Mouse (Mus musculus) limb, embryonic 13.5 days (tissue): Measurements from ENCODE around the gene Hist1h2ab. TPM values are rescaled to one million over a fixed set of nuclear protein-coding genes. Genes with fewer than 3 reads are reported as not detected.
"Not testable (repeated sequence)": the region's sequence is repeated elsewhere in the genome, so short reads cannot be mapped to it uniquely, and the experiment has no call there.

ENCODE experiments used
- ATAC-seq: fragments of 200-750 bp; cut with Nextera tagmentation; 2 replicates; pipeline ENCODE4 v1.8.0; 2017; ENCODE audit warnings: low read depth, moderate number of reproducible peaks, moderate TSS enrichment; ENCODE audit not compliant: low FRiP score
- H3K27ac ChIP-seq: fragments of 300-500 bp; sonication (generic); 2 replicates; pipeline ENCODE4 v1.5.1; 2015; ENCODE audit warnings: inconsistent platforms, mild to moderate bottlenecking, moderate library complexity
- H3K27me3 ChIP-seq: fragments of 300-500 bp; sonication (generic); 2 replicates; pipeline ENCODE4 v1.6.1; 2015; ENCODE audit warnings: mild to moderate bottlenecking, inconsistent platforms
- H3K36me3 ChIP-seq: fragments of 300-500 bp; sonication (generic); 2 replicates; pipeline ENCODE4 v1.6.1; 2015; ENCODE audit warnings: inconsistent platforms, mild to moderate bottlenecking, moderate library complexity
- H3K4me1 ChIP-seq: fragments of 300-500 bp; sonication (generic); 2 replicates; pipeline ENCODE4 v1.6.1; 2015; ENCODE audit warnings: inconsistent platforms
- H3K4me2 ChIP-seq: fragments of 300-500 bp; sonication (generic); replicated peaks from 2 replicates; pipeline ENCODE4 v1.6.1; 2015; ENCODE audit warnings: inconsistent platforms, mild to moderate bottlenecking, moderate library complexity
- H3K4me3 ChIP-seq: fragments of 300-500 bp; sonication (generic); 2 replicates; pipeline ENCODE4 v1.5.1; 2015; ENCODE audit warnings: moderate library complexity, mild to moderate bottlenecking, inconsistent platforms
- H3K9ac ChIP-seq: fragments of 300-500 bp; sonication (generic); 2 replicates; pipeline ENCODE4 v1.6.1; 2015; ENCODE audit warnings: mild to moderate bottlenecking, inconsistent platforms
- H3K9me3 ChIP-seq: fragments of 300-500 bp; sonication (generic); 2 replicates; pipeline ENCODE4 v1.6.1; 2016; ENCODE audit warnings: inconsistent platforms
- WGBS: fragments of 180-500 bp; shearing (Covaris S2); methylation state at CpG from one replicate; pipeline ENCODE4 v1.1.7; 2015; 5-methylcytosine and 5-hydroxymethylcytosine counted together
- polyA plus RNA-seq: library from polyadenylated mRNA; unstranded; fragments of >200 nt; fragmentation: Nextera tagmentation; extraction: Ambion mirVana; gene quantifications from 2 replicates; pipeline ENCODE4 v1.2.1, GENCODE M21; 2015

Gene Hist1h2ab
- 47.8 and 56.8 TPM in 2 replicates for polyA plus RNA-seq

DNA sequence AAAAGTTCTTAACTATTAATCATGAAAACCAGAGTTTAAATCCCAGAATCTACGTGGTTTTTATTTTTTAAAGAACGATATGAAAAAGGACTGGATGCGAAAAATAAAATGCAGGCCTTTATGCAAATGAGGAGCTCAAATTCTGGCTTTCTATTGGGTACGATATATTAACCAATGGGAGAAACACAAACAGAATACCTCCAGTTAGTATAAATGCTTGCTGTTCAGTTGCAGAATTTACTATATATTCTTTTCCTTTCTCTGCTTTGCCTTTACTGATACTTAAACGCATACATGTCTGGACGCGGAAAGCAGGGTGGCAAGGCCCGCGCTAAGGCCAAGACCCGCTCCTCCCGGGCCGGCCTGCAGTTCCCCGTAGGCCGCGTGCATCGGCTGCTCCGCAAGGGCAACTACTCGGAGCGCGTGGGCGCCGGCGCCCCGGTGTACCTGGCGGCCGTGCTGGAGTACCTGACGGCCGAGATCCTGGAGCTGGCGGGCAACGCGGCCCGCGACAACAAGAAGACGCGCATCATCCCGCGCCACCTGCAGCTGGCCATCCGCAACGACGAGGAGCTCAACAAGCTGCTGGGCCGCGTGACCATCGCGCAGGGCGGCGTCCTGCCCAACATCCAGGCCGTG is at the start of gene Hist1h2ab:
Gene Hist1h2ab, plus strand, starts transcription at position 288 of the 639 bp plus-strand sequence.
- not testable (repeated sequence) for H3K36me3 ChIP-seq, H3K27me3 ChIP-seq, H3K9me3 ChIP-seq
- H3K4me3 ChIP-seq, result peak within 1 kb of the TSS; percentile 48
- H3K9ac ChIP-seq, result peak within 1 kb of the TSS; percentile 69
- peak; percentile 54 for ATAC-seq
- peak within 1 kb of the TSS; percentile 96 for H3K27ac ChIP-seq
- under 1% methylated on average over 32 of the region's 47 CpGs for WGBS
- peaks cover 29% of the 10 kb centered on the region for H3K4me1 ChIP-seq
- peak within 1 kb of the TSS; percentile 65 for H3K4me2 ChIP-seq

- 76% methylated on average over 4 of the region's 4 CpGs for WGBS
Observed at GRCm38 (mm10) chr13:23702220-23702619, 48.7 kb upstream of the Hist1h2ab start.

DNA sequence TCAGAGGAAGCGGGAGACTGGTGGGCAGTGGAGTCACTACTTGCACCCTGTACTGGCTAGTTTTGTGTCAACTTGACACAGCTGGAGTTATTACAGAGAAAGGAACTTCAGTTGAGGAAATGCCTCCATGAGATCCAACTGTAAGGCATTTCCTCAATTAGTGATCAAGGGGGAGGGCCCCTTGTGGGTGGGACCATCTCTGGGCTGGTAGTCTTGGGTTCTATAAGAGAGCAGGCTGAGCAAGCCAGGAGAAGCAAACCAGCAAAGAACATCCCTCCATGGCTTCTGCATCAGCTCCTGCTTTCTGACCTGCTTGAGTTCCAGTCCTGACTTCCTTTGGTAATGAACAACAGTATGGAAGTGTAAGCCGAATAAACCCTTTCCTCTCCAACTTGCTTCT is 48.1 kb upstream of the Hist1h2ab start:
- not testable (repeated sequence) for H3K4me3 ChIP-seq, H3K4me2 ChIP-seq, H3K9me3 ChIP-seq, H3K9ac ChIP-seq, H3K27ac ChIP-seq, ATAC-seq, H3K27me3 ChIP-seq, H3K36me3 ChIP-seq
- 82% methylated on average over 2 of the region's 2 CpGs for WGBS
- peaks cover 12% of the 10 kb centered on the region; the same call in 1 of the 2 replicates for H3K4me1 ChIP-seq

More at GRCm38 (mm10) chr13:23702220-23702619, 48.7 kb upstream of the Hist1h2ab start:
- Histone ChIP-seq H3K36me3 (no peaks in the 10 kb centered on the region), H3K4me1 (peaks cover 12% of the 10 kb centered on the region; the same call in 1 of the 2 replicates), H3K27ac (no peak overlapping the region), H3K4me3 (no peak overlapping the region), H3K9me3 (no peaks in the 10 kb centered on the region), H3K27me3 (no peaks in the 10 kb centered on the region), H3K9ac (no peak overlapping the region), H3K4me2 (no peak overlapping the region)
- ATAC-seq, result no peak

GRCm38 (mm10) chr13:23705751-23706356 is 45.1 kb upstream of the Hist1h2ab start:
- Histone ChIP-seq H3K27me3 (no peaks in the 10 kb centered on the region), H3K4me3 (no peak overlapping the region), H3K4me1 (peaks cover 23% of the 10 kb centered on the region), H3K4me2 (no peak overlapping the region), H3K27ac (no peak overlapping the region), H3K36me3 (no peaks in the 10 kb centered on the region), H3K9me3 (no peaks in the 10 kb centered on the region), H3K9ac (no peak overlapping the region)
- 88% methylated on average over 7 of the region's 7 CpGs for WGBS
- no peak for ATAC-seq

DNA sequence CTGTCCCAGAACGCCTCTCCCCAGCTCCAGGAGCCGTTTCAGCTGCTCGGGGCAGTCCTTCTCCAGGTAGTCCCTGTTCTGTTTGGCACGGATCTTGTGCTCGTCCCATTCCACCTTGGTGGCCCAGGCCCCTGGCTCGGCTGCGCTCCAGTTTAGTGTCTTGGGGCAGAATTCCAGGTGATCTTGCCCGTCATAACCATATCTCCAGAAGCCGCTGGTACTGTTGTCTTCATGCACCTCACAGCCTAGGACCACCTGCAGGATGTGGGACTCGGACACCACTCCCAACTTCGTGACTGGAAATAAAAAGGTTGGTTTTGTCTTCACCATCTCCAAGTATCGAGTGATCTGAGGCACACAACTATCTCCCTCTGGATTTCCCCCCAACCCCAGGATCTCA is 44.2 kb upstream of the Hist1h2ab start:
- H3K4me1 ChIP-seq, result peaks cover 21% of the 10 kb centered on the region
- no peak overlapping the region for H3K27ac ChIP-seq
- H3K27me3 ChIP-seq, result no peaks in the 10 kb centered on the region
- WGBS, result 87% methylated on average over 12 of the region's 12 CpGs
- no peak for ATAC-seq
- no peak overlapping the region for H3K4me3 ChIP-seq
- H3K9me3 ChIP-seq, result no peaks in the 10 kb centered on the region
- no peaks in the 10 kb centered on the region for H3K36me3 ChIP-seq
- H3K9ac ChIP-seq, result no peak overlapping the region
- H3K4me2 ChIP-seq, result no peak overlapping the region

DNA sequence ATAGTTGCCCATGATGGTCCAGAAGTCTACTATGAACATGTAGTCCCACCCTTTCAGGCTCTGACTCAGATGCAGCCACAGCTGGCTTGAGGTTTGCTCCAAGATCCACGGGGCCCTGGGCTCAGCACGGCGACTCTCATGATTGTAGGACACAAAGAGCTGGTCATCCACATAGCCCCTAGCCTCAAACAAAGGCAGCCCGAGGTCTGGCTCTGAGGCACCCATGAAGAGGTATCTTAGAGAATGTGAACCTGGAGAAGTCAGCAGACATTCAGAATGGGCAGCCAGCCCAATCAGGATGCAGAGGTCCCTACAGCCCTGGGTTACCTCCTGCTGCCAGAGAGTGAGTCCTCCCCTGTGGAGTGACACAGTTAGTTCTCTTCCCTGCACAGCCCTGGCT is 42.9 kb upstream of the Hist1h2ab start:
- Histone ChIP-seq H3K27me3 (no peaks in the 10 kb centered on the region), H3K4me2 (no peak overlapping the region), H3K27ac (no peak overlapping the region), H3K9ac (no peak overlapping the region), H3K36me3 (no peaks in the 10 kb centered on the region), H3K4me1 (peaks cover 21% of the 10 kb centered on the region), H3K4me3 (no peak overlapping the region), H3K9me3 (no peaks in the 10 kb centered on the region)
- 89% methylated on average over 4 of the region's 4 CpGs for WGBS
- no peak for ATAC-seq

- no peak for ATAC-seq
- Histone ChIP-seq H3K9me3 (no peaks in the 10 kb centered on the region), H3K4me1 (peaks cover 25% of the 10 kb centered on the region), H3K27me3 (no peaks in the 10 kb centered on the region), H3K4me2 (no peak overlapping the region), H3K36me3 (no peaks in the 10 kb centered on the region), H3K4me3 (no peak overlapping the region), H3K27ac (no peak overlapping the region), H3K9ac (no peak overlapping the region)
- 47% methylated on average over 4 of the region's 4 CpGs for WGBS
Observed at GRCm38 (mm10) chr13:23708654-23709053, 42.3 kb upstream of the Hist1h2ab start.

GRCm38 (mm10) chr13:23709714-23710373 is 41.1 kb upstream of the Hist1h2ab start:
- Histone ChIP-seq H3K27ac (0 out of 2 replicates have a peak overlapping the region, but pooled peaks have one; percentile 28), H3K4me1 (peaks cover 29% of the 10 kb centered on the region), H3K9ac (peak overlapping the region; percentile 70), H3K27me3 (no peaks in the 10 kb centered on the region), H3K9me3 (no peaks in the 10 kb centered on the region), H3K4me2 (peak overlapping the region; percentile 74), H3K4me3 (peak overlapping the region; percentile 46), H3K36me3 (no peaks in the 10 kb centered on the region)
- 11% methylated on average over 15 of the region's 15 CpGs for WGBS
- ATAC-seq, result no peak; the same call in 1 of the 2 replicates

- Histone ChIP-seq H3K4me2 (peak within 1 kb of the TSS; percentile 74), H3K9me3 (no peaks in the 10 kb centered on the region), H3K27ac (peak within 1 kb of the TSS; percentile 28; the same call in 1 of the 2 replicates), H3K36me3 (no peaks in the 10 kb centered on the region), H3K4me3 (peak within 1 kb of the TSS; percentile 46), H3K27me3 (no peaks in the 10 kb centered on the region), H3K9ac (peak within 1 kb of the TSS; percentile 70), H3K4me1 (peaks cover 29% of the 10 kb centered on the region)
- 1% methylated on average over 15 of the region's 17 CpGs for WGBS
- peak; percentile 59; the same call in 1 of the 2 replicates for ATAC-seq
Observed at GRCm38 (mm10) chr13:23710374-23711089, 40.4 kb upstream of the Hist1h2ab start, which contains the start of gene Hfe. Gene Hfe (minus strand): TSS chr13:23710854.

DNA sequence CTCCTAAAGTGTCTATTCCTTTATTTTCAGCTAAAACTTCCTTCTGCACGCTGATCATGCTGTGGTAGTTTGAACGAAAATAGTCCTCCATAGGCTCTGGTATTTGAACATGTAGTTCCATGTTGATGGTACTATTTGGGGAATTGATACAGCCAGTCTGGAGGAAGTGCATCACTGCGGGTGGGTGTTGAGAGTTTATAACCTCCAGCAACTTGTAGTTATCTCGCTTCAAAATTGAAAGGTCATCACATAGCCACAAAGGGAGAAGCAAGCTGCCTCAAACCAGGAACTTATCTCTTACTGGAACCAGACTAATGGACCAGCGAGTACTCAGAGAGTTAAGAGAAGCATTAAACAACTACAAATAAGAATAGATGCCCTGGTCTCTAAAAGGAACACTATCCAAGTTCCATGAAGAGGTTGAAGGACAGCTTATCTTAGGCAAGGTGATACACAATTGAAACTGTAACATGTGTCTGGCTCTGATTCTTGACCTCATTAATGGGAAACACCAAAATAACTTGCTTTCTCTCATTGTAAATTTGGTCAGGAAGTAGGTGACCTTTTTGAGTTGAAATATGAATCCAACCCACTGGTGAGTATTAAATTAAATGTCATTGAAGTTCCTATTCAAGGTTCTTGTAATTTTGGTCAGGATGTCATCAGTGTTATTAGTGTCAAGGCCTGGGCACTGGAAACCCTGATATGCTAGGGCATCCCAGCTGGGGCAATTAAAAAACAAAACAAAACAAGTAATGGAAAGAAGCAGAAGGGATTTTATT is 34.5 kb upstream of the Hist1h2ab start:
- Histone ChIP-seq H3K27me3 (no peaks in the 10 kb centered on the region), H3K4me2 (no peak overlapping the region), H3K4me1 (peaks cover 15% of the 10 kb centered on the region), H3K27ac (no peak overlapping the region), H3K9ac (no peak overlapping the region), H3K36me3 (no peaks in the 10 kb centered on the region), H3K9me3 (no peaks in the 10 kb centered on the region), H3K4me3 (no peak overlapping the region)
- ATAC-seq, result no peak
- 85% methylated on average over 5 of the region's 5 CpGs for WGBS

DNA sequence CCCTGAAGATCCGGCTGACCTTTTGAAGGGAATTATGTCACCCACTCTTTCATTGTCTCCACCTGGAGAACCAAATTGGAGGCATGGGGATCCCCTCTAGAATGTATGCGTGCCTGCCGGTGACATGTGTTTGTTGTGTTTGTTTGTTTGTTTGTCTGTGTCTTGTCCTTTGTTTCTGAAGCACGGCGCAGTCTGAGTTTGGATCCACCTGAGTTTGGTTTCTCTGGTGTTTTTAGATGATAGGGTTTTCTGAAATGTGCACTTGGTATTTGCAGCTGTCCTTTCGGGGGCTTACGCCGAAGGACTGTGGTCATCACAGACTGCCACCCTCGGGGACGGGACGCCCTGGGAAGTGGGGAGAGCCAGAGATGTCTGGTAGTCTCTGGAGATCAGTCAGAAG is 33.8 kb upstream of the Hist1h2ab start:
- no peak for ATAC-seq
- Histone ChIP-seq H3K4me3 (no peak overlapping the region), H3K9ac (0 out of 2 replicates have a peak overlapping the region, but pooled peaks have one; percentile 50), H3K27me3 (no peaks in the 10 kb centered on the region), H3K4me1 (peaks cover 15% of the 10 kb centered on the region), H3K4me2 (no peak overlapping the region), H3K9me3 (no peaks in the 10 kb centered on the region), H3K36me3 (no peaks in the 10 kb centered on the region), H3K27ac (no peak overlapping the region)
- WGBS, result 48% methylated on average over 11 of the region's 11 CpGs
